Mouse (Mus musculus) retina, postnatal 7 days (tissue): ENCODE measurements around the gene Eva1b.
"Not testable (repeated sequence)": the region's sequence is repeated elsewhere in the genome, so short reads cannot be mapped to it uniquely, and the experiment has no call there.

ENCODE experiments used
- DNase-seq: peaks from one replicate; pipeline ENCODE4 v3.0.0-alpha.2; 2012; ENCODE audit warnings: low read depth, low spot score

The Eva1b gene

DNA sequence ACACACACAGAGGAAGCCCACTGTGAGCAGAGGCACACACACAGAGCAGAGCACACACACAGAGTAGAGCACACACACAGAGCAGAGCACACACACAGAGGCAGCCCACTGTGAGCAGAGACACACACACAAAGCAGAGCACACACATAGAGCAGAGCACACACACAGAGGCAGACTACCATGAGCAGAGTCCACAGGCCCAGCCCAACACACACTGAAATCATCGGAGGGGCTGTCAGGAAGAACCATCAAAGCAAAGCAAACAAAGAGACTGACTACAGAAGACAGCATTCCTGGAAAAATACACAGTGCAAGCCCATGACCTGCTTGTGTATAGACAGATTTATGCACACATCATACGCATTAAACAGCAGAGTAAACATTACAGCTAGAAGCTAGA lies 8.3 kb downstream of the Eva1b start:
- no peak for DNase-seq

DNA sequence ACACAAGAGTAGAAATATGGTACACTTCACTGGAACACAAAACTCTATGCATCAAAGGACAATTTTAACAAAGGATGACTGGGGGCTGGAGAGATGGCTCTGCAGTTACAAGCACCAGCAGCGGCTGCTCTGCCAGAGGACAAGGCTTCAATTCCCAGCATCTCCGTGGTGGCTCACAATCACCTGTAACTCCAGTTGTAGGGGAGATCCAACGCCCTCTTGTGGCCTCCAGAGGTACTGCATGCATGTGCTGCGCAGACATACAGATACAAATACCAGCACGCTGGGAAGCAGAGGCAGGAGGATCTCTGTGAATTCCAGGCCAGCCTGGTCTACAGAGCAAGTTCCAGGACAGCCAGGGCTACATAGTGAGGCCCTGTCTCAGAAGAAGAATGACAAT lies 9.1 kb downstream of the Eva1b start:
- no peak for DNase-seq

DNA sequence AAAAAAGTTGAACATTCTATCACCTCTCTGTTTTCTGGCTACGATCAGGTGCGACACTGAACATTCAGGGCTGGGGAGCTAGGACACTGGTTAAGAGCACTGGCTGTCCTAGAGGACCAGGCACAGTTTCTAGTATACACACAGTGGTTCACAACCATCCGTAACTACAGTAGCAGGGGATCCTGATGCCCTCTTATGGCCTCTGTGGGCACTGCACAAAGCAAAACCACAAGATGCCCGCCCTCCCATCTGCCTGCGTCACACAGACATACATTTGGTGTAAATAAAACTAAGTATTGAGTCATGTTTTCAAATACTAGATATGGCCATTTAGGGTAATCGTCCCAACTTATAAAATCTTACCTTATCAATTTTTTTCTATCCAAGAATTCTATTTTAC lies 10.0 kb downstream of the Eva1b start:
- DNase-seq = no peak

DNA sequence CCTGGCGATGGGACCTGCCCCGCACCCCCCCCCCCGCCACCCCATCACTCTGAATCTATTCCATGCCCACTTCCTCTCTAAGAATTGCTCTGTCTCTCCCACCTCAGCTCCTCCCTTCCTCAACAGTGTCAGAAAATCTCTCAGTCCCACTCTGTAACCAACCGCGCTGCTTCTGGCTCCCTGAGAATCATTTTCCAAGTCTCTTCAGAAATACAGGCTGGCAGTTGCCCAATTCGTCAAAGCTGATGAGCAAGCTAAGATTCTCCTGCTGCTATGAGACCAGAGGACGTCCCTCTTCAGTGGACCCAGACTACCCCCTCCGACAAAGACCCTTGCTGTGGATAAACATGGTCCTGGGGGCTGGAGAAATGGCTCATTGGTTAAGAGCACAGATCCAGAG lies 11.9 kb downstream of the Eva1b start:
- DNase-seq = no peak

DNA sequence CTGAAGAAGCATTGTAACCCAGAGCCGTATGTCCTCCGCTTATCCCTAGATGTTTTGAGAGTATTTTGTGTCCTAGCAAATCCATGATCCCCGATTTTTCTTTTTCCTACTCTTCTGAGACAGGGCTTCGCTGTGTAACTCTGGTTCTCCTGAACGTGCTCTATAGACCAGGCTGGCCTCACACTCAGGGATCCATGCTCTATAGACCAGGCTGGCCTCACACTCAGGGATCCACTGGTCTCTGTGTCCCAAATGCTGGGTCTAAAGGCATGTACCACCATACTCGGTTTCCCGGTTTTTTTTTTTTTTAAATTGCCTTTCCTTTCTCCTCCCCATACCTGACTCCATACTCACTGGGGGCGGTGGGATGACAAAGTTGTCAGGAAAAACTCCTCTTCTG lies 13.4 kb downstream of the Eva1b start:
- no peak for DNase-seq

DNA sequence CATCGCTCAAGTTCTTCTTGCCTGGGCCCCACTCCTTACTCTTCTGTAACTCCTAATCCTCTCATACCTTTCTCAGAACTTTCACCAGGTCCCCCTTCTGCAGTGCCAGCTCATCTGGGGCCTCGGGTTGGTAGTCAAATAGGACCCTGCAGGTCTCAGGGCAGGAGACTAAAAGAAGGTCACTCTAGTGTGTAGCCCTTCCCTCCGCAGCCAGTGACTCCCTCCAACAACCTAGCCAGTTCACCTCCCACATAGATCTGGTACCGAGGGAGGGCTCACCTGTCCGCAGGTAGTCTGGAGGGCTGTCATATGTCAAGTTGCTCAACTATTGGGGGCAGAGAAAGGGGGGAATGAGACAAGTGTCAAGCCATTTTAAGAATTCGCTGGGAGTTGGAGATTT lies 13.9 kb downstream of the Eva1b start:
- DNase-seq = no peak

DNA sequence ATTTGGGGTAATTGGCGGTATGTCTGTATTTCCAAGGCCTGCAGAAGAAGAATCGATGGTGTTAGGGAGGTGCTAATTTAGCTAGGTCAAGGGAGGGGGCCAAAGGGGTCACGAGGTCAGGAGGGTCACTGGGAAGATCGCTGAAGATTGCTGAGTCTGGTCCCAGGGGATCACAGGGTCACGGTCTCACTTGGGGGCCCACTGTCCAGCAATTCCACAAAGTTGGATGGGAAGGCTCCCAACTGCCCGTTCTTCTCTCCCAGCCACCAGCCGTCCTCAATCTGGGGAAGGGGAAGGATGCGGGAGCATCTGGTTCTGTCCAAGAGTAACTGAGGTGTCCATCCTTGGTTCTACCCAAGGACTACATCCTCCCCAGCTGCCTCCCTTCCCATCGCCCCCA lies 14.4 kb downstream of the Eva1b start:
- DNase-seq = no peak

DNA sequence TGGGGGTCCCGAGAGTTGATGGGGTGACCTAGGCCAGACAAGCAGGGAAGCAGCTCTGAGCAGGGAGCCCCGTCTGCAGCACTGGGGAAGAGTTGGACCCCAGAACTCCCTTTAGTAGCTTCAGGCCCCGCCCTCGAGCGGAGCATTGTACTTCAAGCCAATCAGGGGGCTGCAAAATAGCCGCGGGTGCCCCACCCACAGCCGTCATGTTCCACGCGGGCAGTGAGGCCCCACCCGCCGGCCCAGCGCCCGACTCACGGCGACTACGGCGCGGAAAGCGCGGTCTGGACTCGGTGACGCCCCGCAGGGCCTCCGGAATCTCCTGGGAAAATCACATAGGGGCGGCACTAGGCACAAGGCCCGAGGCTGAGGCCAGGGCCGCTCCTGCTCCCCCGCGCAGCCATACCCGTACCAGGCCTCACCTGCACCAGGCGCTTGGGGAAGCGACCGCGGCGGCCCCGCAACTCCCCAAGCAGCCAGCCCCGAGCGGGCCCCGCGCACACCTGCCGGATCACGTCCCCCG lies 15.1 kb downstream of the Eva1b start:
- DNase-seq = peak; percentile 44

DNA sequence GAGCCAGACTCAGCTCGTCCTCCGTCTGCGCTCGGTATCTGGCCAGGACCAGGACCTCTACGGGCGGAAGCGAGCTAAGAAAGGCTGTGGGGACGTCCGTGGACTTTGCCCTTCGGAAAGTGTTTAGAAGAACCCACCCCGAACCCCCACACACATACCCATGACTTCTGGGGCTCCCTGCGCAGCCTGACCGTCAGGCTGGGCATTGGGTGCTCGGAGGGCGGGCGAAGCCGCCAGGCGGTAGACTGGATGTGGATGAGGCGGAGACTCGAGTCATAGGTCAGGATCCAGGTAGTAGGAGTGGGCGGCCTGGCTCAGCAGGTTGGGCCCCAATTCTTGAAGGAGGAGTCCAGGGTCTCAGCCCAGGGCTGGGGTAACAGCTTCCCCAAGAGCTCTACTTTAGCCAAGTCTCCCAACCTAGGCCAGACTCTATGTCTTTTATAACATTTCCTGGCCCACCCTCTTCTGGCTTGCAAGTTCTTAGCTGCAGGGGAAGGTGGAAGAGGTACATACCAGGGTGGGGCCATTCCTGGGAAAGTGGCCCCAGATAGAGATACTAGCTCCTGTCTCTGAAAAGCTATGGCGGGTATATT lies 15.6 kb downstream of the Eva1b start, which contains the start of gene Sh3d21:
Sh3d21 (minus strand) TSS at position 425 of the 593 bp plus-strand sequence.
- no peak for DNase-seq

DNA sequence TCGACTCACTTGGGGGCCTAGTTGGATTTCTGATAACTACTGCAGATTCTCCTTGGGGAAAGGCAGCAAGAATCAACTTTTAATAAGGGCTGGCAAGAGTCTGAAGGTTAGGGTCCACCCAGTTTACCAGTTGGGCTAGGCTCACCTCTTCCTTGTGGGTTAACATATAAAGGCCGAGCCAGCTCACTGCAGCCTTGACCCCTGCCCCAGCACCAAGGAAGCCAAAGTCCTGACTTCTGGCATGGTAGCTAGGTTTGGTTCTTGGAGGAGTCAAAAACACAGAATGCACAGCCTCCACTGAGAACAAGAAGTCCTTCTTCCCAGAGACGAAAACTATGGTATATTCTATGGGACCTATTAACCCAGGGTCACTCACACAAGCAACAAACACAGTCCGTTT lies 16.1 kb downstream of the Eva1b start:
- DNase-seq = no peak

DNA sequence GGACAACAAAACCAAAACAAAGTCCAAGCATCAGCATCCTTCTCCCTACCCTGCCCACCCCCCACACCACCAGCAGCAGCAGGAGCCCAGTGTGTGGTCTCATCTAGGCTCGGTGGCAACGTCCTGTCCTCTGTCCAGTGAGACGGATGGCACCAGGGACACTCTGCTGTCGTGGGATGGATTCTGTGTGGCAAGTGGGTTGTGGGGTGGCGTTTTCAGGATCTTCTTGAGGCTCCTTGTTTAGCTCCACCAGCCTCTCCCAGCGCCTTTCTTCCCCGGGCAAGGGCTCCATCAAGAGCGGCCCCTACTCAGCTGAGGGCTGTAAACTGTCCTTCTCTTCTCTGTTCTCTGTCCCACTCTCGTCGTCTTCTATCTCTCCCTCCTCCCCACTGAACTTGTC lies 17.5 kb downstream of the Eva1b start:
- DNase-seq = not testable (repeated sequence)

DNA sequence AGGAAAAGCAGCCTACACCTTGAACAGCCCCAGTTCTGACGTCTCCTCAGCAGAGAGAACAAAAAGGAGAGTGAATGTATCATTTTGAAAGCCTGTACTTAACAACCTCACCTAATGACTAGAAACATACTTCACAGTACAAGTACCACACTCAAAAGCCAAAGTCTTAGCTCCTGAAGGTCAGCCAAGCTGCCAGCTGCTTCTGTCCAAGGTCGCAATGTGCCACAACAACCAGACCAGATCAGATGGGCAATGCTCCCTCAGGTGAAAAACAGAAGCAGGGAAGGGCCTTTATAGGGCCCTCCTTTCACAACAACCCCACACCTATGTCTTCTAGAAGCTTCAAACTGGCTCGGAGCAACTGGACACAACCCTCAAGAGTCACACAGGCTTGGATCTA lies 18.5 kb downstream of the Eva1b start:
- DNase-seq = no peak

DNA sequence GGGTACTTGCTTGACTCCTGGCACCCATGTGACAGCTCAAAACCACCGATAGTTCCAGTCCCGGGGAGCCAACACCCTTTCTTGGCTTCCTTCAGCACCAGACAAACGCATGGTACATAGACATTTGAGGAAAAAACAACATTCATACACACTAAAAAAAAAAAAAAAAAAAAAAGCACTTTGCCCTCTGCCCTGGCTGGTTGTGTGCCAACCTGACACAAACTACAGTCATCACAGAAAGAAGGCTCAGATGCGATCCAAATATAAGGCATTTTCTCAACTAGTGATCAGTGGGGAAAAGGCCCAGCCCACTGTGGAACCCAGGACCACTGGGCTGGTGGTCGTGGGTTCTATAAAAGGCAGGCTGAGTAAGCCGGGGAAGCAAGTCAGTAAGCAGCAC lies 21.3 kb downstream of the Eva1b start:
- DNase-seq = no peak

DNA sequence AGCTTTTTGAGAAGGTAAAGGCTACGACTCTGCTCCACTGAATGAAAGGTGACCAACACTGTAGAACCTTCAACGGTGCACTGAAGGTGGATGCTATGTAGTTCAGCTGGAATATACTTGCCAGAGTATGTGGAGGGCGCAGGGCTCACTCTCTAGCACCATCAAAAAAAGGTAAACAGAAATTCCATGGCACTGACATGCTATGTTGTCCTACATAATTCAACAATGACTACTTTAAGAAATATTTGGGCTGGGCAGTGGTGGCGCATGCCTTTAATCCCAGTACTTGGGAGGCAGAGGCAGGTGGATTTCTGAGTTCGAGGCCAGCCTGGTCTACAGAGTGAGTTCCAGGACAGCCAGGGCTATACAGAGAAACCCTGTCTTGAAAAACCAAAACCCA lies 23.2 kb downstream of the Eva1b start:
- DNase-seq = not testable (repeated sequence)

DNA sequence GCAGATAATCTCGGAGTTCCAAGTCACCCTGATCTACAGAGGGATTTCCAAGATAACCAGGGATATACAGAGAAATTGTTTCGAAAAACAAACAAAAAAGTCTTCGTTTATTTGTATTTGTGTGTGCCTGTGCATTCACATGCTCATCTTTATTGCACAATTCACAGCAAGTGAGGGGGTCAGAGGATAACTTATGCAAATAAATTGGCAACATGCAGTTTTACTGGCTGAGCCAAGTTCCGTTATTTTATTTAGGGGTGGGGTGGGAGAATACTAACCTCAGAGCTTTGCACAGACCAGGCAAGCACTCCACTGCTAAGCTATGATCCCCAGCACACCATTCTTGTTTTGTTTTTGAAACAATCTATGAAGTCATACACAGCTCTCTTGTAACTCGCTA lies 26.3 kb downstream of the Eva1b start:
- DNase-seq = no peak

DNA sequence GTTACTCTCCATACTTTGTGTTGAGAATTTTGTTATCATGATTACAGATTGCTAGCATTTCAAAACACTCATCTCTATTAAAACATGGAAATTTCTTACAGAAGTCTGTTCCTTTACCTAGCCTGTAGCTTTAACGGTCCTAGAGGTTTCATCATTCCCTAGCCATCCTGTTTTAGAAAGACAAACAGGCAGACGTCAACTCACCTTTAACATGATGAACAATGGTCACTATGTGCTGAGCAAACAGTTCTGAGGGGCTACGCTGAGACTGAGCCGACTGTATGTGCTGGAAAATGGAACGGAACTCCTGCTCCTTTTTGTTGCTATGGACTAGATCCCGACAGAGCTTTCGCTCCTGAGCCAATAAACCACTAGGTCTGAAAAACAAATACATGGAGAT lies 28.4 kb downstream of the Eva1b start:
- DNase-seq = not testable (repeated sequence)

DNA sequence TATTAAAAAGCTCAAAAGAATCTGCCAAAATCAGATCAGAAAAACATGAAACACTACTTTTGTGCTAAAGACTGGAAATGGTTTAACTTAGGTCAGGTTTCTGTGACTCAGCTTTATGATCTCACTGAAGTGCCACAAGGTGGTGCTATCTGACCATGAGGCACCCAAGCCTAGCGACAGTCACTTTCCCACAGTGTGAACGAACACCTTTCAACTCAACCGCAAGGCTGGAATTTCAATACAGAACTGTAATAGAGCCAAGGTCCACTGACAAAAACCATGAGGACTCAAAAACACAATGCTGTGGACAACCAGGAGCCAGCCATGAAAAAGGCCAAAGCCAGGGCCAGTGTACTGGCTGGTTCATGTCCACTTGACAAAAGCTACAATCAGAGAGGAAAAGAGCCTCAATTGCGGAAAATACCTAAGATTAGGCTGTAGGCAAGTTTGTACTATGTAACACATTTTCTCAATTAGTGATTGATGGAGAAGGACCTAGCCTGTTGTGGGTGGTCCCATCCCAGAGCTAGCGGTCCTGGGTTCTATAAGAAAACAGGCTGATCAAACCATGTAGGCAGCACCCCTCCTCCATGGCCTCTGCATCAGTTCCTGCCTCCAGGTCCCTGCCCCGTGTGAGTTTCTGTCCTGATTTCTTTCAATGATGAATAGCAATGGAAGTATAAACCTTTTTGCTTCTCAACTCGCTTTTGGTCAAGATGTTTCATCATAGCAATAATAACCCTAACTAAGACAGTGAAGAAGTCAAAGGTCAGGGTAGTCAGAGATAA lies 33.8 kb downstream of the Eva1b start:
- peak; percentile 47 for DNase-seq

DNA sequence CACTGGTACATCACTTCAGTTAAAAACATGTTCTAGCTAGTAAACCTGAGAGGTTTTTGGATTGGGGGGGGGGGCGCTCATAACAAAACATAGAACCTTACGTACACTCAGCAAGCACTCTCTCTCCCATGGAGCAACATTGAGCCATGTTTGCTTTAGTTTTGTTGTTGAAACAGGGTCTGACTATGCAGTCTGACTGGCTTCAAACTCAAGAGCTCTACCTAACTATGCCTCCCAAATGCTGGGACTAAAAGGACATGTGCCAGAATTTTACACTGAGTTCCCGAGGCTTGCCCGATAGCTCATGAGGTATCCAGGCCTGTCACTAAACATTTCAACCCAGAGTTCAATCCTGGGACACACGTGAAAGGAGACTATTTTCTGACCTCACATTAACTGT lies 35.5 kb downstream of the Eva1b start:
- no peak for DNase-seq

DNA sequence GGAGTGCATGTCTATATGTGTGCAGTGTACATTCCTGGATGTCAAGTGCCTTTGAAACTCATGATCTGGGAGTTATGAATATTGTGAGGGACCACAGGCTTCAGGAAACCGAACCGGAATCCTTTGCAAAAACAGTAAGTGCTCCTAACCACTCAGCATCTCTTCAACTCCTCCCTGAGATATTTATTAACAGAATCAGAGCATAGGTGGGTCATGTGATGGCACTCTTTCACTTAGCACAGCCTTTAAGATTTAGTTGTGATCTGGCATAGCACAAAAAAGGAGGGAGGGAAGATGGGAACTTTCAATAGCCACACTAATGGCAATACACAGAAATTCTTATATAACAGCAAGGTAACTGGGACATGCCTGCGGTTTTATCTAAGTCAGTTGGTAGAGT lies 39.6 kb downstream of the Eva1b start:
- DNase-seq = no peak

DNA sequence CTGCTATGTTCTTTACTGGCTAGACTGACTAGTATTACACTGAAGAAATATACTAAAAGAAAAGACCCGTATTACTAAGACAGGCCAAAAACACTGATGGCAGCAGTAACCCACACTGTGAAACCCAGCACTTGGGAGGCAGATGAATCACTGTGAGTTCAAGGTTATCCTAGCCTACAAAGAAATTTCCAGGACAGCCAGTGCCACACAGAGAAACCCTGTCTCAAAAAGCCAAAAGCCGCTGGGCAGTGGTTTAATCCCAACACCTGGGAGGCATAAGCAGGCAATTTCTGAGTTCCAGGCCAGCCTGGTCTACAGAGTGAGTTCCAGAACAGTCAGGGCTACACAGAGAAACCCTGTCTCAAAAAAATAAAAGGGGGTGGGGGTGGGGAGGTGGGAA lies 43.1 kb downstream of the Eva1b start:
- no peak for DNase-seq

DNA sequence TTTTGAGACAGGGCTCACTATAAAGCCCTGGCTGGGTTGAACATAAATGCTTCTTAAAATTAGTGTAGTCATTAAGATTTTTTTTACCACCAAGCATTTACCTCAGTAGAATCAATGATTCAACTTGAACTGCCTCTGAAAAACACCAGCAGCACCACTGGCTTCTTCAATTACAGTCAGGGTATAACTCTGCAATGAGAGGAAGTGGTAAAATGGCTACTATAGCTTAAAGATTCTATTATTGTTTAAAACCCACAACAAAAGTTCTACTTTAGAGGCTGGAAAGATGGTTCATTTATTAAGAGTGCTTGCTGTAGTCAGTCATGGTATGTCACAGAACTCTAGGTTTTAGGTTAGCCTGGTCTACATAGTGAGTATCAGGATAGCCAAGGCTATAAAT lies 46.7 kb downstream of the Eva1b start:
- no peak for DNase-seq

DNA sequence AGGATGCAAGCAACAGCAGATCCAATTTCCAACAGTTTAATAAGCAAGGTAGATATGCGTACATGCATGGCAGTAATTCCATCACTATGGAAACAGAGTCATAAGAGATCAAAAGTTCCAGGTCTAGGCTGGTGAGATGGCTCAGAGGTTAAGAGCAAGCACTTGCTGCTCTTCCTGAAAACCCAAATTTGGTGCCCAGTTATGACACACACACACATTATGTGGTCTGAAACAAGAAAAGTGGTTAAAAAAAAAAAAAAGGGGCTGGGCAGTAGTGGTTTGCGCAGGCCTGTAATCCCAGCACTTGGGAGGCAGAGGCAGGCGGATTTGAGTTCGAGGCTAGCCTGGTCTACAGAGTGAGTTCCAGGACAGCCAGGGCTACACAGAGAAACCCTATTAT lies 47.4 kb downstream of the Eva1b start:
- DNase-seq = no peak

DNA sequence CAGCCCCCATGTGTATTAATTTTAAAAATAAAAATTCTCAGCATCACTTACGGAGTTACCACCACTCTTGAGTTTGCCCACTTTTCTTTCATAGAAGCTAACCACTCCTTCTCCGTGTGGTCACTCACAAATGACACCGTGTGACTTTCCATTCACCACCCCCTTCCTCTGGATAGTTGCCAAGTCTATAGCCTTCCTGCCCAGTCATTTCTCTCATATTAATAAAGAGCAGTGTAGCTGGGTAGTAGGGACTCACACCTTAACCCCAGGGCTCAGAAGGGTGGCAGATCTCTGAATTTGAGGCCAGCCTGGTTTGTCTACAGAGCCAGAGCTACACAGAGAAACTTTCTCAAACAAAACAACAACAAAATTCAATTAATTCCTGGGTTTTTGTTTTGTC lies 49.9 kb downstream of the Eva1b start:
- no peak for DNase-seq
